Mouse (Mus musculus): ENCODE results near the gene Jmjd6.
"Not testable (repeated sequence)": the region's sequence is repeated elsewhere in the genome, so short reads cannot be mapped to it uniquely, and the experiment has no call there.

Jmjd6 gene

DNA sequence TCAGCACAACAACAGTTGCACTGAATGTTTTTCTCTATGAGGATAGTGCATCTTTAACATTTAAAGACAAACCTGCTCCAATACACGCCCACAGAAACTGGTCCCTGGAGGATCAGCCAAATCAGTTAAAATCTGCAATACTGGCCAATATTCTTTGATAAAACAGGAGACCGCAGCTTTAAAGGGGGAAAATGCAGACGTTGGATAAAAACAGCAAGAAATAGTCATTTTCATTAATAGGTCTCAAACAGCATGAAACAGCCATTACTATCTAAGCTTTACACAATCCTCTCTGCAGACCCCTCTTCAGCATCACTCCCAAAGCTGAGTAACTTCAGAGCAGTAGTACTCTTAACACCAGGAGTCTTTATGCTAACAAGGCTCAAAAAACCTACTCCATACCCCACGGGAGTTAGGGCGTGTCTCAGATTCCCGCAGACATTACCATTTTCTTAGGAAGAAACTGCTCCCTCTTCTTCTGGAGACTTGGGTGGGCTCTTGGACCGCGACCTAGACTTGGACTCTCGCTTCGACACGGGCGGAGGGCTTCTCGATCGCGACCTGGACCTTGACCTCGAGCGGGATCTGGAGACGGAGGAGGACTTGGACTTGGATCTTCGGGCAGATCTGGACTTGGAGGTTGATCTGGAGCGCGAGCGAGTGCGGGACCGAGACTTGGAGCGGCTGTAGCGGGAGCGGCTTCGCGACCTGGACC is 8.5 kb upstream of the Jmjd6 start:
- peak; percentile 21 for DNase-seq (ENCODE audit: low read depth)

DNA sequence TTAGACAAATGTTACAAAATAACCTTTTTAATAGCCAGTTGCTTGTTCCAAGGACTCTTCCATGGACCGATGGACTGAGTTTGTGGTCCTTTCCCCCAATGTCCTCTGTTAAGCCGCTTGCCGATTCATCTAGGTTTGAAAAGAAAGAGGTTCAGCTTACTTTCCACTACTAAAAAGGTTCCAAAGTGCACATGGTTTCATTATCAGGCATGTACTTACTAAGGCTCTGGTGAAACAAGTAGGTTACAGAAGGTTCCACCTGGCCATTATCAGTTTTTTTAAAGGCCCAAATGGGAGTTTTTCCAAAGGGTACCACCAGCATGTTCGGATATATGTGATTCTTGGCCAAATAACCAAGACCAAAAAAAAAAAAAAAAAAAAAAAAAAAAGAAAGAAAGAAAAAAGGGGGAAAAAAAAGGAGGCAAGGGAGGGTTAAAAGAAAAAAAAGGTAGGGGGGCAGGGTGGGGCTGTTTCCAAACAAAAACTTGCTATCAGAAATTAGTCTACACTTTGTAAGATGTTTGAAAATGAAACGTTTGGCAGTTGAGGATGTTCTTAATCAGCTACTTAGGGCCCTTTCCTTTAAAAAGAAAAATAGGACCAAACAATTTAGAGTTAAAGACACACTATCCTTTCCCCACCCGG is 7.7 kb upstream of the Jmjd6 start:
- peak; percentile 49 for DNase-seq (ENCODE audit: low read depth)

DNA sequence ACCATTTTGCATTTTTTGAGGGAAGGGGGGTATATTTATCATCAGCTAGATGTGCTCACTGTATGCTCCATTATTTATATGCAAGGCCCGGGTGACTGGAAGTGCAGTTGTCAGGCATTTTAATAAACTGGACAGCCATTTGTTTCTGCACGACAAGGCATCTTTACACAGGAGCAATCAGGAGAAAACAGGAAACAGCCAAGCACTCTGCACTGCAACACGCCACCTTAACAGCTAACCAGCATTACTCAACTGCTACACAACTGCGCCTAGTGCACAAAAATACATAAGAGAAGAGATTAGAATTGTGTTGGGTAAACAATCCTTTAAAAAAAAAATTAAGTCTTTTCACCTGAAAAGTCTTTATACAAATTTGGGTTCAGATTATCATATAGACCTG is 6.8 kb upstream of the Jmjd6 start:
- peak; percentile 65 for DNase-seq (ENCODE audit: low read depth)

- no peak for DNase-seq (ENCODE audit: low read depth)
Measured at GRCm38 (mm10) chr11:116849587-116849986, 6.3 kb upstream of the Jmjd6 start.

DNA sequence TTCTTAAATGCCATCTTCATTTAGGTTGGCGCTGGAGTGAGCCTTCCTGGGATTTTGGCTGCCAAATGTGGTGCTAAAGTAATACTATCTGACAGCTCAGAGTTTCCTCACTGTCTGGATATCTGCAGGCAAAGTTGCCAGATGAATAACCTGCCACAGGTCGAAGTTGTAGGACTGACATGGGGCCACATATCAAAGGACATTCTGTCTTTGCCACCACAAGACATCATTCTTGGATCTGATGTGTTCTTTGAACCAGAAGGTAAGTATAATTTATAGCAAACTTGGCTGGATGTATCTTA is 5.6 kb upstream of the Jmjd6 start:
- DNase-seq (ENCODE audit: low read depth) = not testable (repeated sequence)

GRCm38 (mm10) chr11:116848086-116848876 is 5.0 kb upstream of the Jmjd6 start:
- DNase-seq (ENCODE audit: low read depth) = peak; percentile 39

GRCm38 (mm10) chr11:116847187-116848085 is 4.2 kb upstream of the Jmjd6 start:
- DNase-seq (ENCODE audit: low read depth) = peak; percentile 40

DNA sequence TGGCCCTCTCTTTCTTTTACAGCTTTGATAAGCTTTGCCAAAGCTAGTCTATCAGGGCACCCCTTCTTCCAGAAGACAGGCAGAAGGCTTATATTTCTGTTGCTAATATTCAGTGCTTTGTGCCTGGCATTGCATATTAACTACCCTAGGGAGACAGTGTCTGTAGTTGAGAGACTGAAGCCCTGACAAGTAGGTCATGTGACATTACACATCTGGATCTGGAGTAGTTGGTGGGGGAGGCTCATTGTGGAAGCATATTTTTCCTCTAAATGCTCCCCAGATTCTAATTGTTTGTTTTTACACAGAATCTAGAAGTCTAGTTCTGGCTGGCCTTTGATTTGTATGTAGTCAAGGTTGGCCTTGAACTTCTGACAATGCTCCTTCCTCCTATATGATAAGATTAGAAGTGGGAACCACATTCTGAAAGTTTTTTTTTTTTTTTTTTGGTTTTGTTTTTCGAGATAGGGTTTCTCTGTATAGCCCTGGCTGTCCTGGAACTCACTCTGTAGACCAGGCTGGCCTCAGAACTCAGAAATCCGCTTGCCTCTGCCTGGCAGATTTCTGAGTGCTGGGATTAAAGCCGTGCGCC is 3.4 kb upstream of the Jmjd6 start:
- DNase-seq (ENCODE audit: low read depth) = peak; percentile 34

- peak; percentile 69 for DNase-seq (ENCODE audit: low read depth)
Measured at GRCm38 (mm10) chr11:116842531-116843260, 553 bp downstream of the Jmjd6 start.

DNA sequence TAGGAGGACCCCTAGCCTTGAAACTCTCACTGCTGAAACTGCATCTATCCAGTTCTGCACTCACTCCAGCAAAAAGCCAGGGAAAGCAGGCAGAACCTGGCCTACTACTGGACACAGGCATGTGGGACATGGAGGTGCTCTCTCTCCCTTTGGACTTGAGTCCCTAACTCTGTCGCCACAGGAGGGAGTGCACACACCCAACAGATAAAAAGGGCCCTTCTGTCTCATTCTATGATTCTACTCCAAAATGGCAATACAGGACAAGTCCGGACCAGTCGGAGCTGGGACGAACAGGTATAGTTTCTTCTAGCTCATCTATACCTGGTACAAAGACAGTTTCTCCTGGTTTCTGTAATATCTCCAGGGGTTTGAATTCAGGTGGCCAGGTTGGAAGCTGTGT is 2.5 kb downstream of the Jmjd6 start:
- no peak for DNase-seq (ENCODE audit: low read depth)

DNA sequence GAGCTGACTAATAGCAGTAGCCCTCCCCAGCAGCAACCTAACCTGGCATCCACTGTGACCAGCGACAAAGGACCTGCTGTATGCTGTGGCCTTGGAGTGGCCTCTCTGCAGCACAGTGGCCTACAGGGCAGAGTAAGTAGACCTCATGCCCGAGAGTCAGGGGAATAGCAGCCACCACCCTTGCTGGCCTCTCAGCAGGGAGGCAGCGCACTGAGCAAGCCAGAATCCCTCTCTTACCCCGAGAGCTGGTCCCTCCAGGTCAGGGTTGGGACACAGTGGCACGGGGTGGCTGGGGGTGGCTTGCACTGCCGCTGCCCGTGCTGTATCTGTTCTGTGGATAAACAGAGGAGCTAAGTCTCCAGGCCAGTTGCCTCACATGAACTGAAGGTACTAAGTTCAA is 3.6 kb downstream of the Jmjd6 start:
- DNase-seq (ENCODE audit: low read depth) = no peak

DNA sequence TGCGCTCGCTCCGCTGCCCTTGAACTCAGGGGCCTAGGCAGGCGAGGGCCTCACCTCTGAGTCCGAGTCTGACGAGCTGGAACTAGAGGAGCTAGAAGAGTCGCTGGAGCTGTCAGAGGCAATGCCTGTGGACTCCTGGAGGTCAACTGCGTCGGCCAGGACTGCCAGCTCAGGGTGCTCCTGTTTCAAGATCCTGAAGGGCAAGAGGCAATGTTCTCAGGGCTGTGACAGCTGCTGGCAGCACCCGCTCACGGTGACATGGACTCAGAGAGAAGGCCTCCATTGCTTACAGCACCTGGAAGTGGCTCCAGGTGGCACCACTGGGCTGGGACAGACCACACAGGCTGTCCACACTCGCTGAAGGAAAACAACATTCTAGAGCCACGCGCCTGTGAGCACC is 4.3 kb downstream of the Jmjd6 start:
- no peak for DNase-seq (ENCODE audit: low read depth)

GRCm38 (mm10) chr11:116837441-116837840 is 5.8 kb downstream of the Jmjd6 start:
- no peak for DNase-seq (ENCODE audit: low read depth)

GRCm38 (mm10) chr11:116836283-116836682 is 7.0 kb downstream of the Jmjd6 start:
- DNase-seq (ENCODE audit: low read depth) = peak; percentile 82

GRCm38 (mm10) chr11:116834954-116835353 is 8.3 kb downstream of the Jmjd6 start:
- DNase-seq (ENCODE audit: low read depth) = no peak

- no peak for DNase-seq (ENCODE audit: low read depth)
Measured at GRCm38 (mm10) chr11:116832172-116832685, 11.0 kb downstream of the Jmjd6 start.

- no peak for DNase-seq (ENCODE audit: low read depth)
Measured at GRCm38 (mm10) chr11:116827534-116828165, 15.6 kb downstream of the Jmjd6 start, which contains the start of gene Mxra7. Gene Mxra7, minus strand, starts transcription at chr11:116828046.

- no peak for DNase-seq (ENCODE audit: low read depth)
Measured at GRCm38 (mm10) chr11:116826550-116827504, 16.4 kb downstream of the Jmjd6 start.

GRCm38 (mm10) chr11:116825230-116825629 is 18.0 kb downstream of the Jmjd6 start:
- no peak for DNase-seq (ENCODE audit: low read depth)

All from 416B (cell line).